Mouse (Mus musculus) heart, embryonic 11.5 days (tissue): ENCODE data around the gene Ndufb7. TPM values are rescaled to one million over a fixed set of nuclear protein-coding genes. Genes with fewer than 3 reads are reported as not detected.
"Not testable (repeated sequence)": the region's sequence is repeated elsewhere in the genome, so short reads cannot be mapped to it uniquely, and the experiment has no call there.

Experiments used
- ATAC-seq: fragments of 200-750 bp; cut with Nextera tagmentation; replicated peaks from 2 replicates; pipeline ENCODE4 v1.8.0; 2017; ENCODE audit warnings: moderate library complexity; ENCODE audit not compliant: insufficient number of reproducible peaks, low FRiP score, low TSS enrichment
- H3K27ac ChIP-seq: fragments of 300-500 bp; sonication (generic); 2 replicates; pipeline ENCODE4 v1.5.1; 2014; ENCODE audit warnings: mild to moderate bottlenecking, low read depth, low read length
- H3K27me3 ChIP-seq: fragments of 300-500 bp; sonication (generic); 2 replicates; pipeline ENCODE4 v1.6.1; 2014; ENCODE audit warnings: mild to moderate bottlenecking, low read length, mixed read lengths; ENCODE audit not compliant: control insufficient read depth, insufficient read depth
- H3K36me3 ChIP-seq: fragments of 300-500 bp; sonication (generic); 2 replicates; pipeline ENCODE4 v1.6.1; 2014; ENCODE audit warnings: mild to moderate bottlenecking, low read length, moderate library complexity, mixed read lengths; ENCODE audit not compliant: control insufficient read depth, insufficient read depth
- H3K4me1 ChIP-seq: fragments of 300-500 bp; sonication (generic); 2 replicates; pipeline ENCODE4 v1.6.1; 2014; ENCODE audit warnings: low read length; ENCODE audit not compliant: control insufficient read depth, insufficient read depth
- H3K4me2 ChIP-seq: fragments of 300-500 bp; sonication (generic); 2 replicates; pipeline ENCODE4 v1.6.1; 2014; ENCODE audit warnings: mild to moderate bottlenecking, moderate library complexity
- H3K4me3 ChIP-seq: fragments of 300-500 bp; sonication (generic); 2 replicates; pipeline ENCODE4 v1.5.1; 2014; ENCODE audit warnings: low read depth, low read length
- H3K9ac ChIP-seq: fragments of 300-500 bp; sonication (generic); 2 replicates; pipeline ENCODE4 v1.6.1; 2014; ENCODE audit warnings: mild to moderate bottlenecking, low read depth, low read length, moderate library complexity
- H3K9me3 ChIP-seq: fragments of 300-500 bp; sonication (generic); replicated peaks from 2 replicates; pipeline ENCODE4 v1.6.1; 2016; ENCODE audit warnings: low read length; ENCODE audit not compliant: control insufficient read depth
- WGBS: fragments of 180-500 bp; shearing (Covaris S2); extraction: QIAGEN DNeasy Blood & Tissue Kit; methylation state at CpG from one replicate; pipeline ENCODE4 v1.1.7; 2014; ENCODE audit not compliant: insufficient replicate concordance; 5-methylcytosine and 5-hydroxymethylcytosine counted together
- polyA plus RNA-seq: library from polyadenylated mRNA; unstranded; fragments of >200 nt; fragmentation: Nextera tagmentation; extraction: Ambion mirVana; gene quantifications from 2 replicates; pipeline ENCODE4 v1.2.1, GENCODE M21; 2014

The Ndufb7 gene
- polyA plus RNA-seq, 1 experiment from 2014 or later = 556 TPM

- ATAC-seq = 0 out of 2 replicates have a peak, but pooled peaks have one; percentile 6
- WGBS = 69% methylated on average over 9 of the region's 9 CpGs
- no peak overlapping the region for H3K9ac ChIP-seq
- peak overlapping the region; percentile 93 for H3K4me2 ChIP-seq
- H3K4me3 ChIP-seq = no peak overlapping the region
- peaks cover 12% of the 10 kb centered on the region for H3K4me1 ChIP-seq
- no peak overlapping the region for H3K27ac ChIP-seq
- 0 out of 2 replicates have a peak, but pooled peaks cover 3% of the 10 kb centered on the region for H3K36me3 ChIP-seq
- H3K9me3 ChIP-seq = no peaks in the 10 kb centered on the region
- no peaks in the 10 kb centered on the region for H3K27me3 ChIP-seq
Measured at GRCm38 (mm10) chr8:83565731-83566375, 618 bp upstream of the Ndufb7 start.

- no peak for ATAC-seq
- Histone ChIP-seq H3K27me3 (no peaks in the 10 kb centered on the region), H3K4me3 (peak overlapping the region; percentile 82), H3K27ac (no peak overlapping the region), H3K9ac (peak overlapping the region; percentile 84), H3K9me3 (no peaks in the 10 kb centered on the region), H3K4me2 (peak overlapping the region; percentile 93), H3K36me3 (peaks cover 15% of the 10 kb centered on the region), H3K4me1 (peaks cover 12% of the 10 kb centered on the region)
- WGBS = 52% methylated on average over 3 of the region's 3 CpGs
Measured at GRCm38 (mm10) chr8:83567668-83568067, 1.2 kb downstream of the Ndufb7 start.

GRCm38 (mm10) chr8:83568128-83568527, 1.7 kb downstream of the Ndufb7 start:
- ATAC-seq = no peak
- peaks cover 16% of the 10 kb centered on the region for H3K36me3 ChIP-seq
- H3K27ac ChIP-seq = no peak overlapping the region
- H3K27me3 ChIP-seq = no peaks in the 10 kb centered on the region
- 72% methylated on average over 5 of the region's 5 CpGs for WGBS
- H3K4me2 ChIP-seq = no peak overlapping the region; the same call in 1 of the 2 replicates
- H3K4me1 ChIP-seq = peaks cover 13% of the 10 kb centered on the region
- no peak overlapping the region for H3K9ac ChIP-seq
- no peaks in the 10 kb centered on the region for H3K9me3 ChIP-seq
- no peak overlapping the region for H3K4me3 ChIP-seq

GRCm38 (mm10) chr8:83568755-83569154, 2.3 kb downstream of the Ndufb7 start:
- H3K27me3 ChIP-seq = no peaks in the 10 kb centered on the region
- no peaks in the 10 kb centered on the region for H3K9me3 ChIP-seq
- peaks cover 17% of the 10 kb centered on the region for H3K36me3 ChIP-seq
- 74% methylated on average over 5 of the region's 5 CpGs for WGBS
- no peak overlapping the region for H3K9ac ChIP-seq
- no peak overlapping the region for H3K27ac ChIP-seq
- H3K4me1 ChIP-seq = peaks cover 19% of the 10 kb centered on the region
- ATAC-seq = no peak
- no peak overlapping the region for H3K4me3 ChIP-seq
- no peak overlapping the region; the same call in 1 of the 2 replicates for H3K4me2 ChIP-seq

- H3K4me2 ChIP-seq = no peak overlapping the region
- peaks cover 23% of the 10 kb centered on the region for H3K4me1 ChIP-seq
- H3K36me3 ChIP-seq = peaks cover 17% of the 10 kb centered on the region
- H3K9me3 ChIP-seq = no peaks in the 10 kb centered on the region
- H3K27me3 ChIP-seq = no peaks in the 10 kb centered on the region
- ATAC-seq = no peak
- H3K4me3 ChIP-seq = no peak overlapping the region
- H3K9ac ChIP-seq = no peak overlapping the region
- no peak overlapping the region for H3K27ac ChIP-seq
- 74% methylated on average over 4 of the region's 4 CpGs for WGBS
Measured at GRCm38 (mm10) chr8:83569165-83569564, 2.7 kb downstream of the Ndufb7 start.

GRCm38 (mm10) chr8:83570272-83571000, 4.0 kb downstream of the Ndufb7 start:
- no peak overlapping the region for H3K4me3 ChIP-seq
- H3K9me3 ChIP-seq = no peaks in the 10 kb centered on the region
- no peak overlapping the region for H3K9ac ChIP-seq
- no peak overlapping the region for H3K27ac ChIP-seq
- H3K4me1 ChIP-seq = peaks cover 36% of the 10 kb centered on the region
- H3K4me2 ChIP-seq = no peak overlapping the region
- no peaks in the 10 kb centered on the region for H3K27me3 ChIP-seq
- peaks cover 17% of the 10 kb centered on the region for H3K36me3 ChIP-seq
- 86% methylated on average over 12 of the region's 15 CpGs for whole genome bisulfite sequencing
- no peak for ATAC-seq

GRCm38 (mm10) chr8:83571001-83571340, 4.5 kb downstream of the Ndufb7 start:
- H3K4me3 ChIP-seq, H3K4me2 ChIP-seq, H3K27ac ChIP-seq, H3K9me3 ChIP-seq, ATAC-seq, H3K27me3 ChIP-seq, H3K9ac ChIP-seq: not testable (repeated sequence)
- H3K36me3 ChIP-seq = peaks cover 17% of the 10 kb centered on the region
- 87% methylated on average over 2 of the region's 7 CpGs for WGBS
- peaks cover 41% of the 10 kb centered on the region for H3K4me1 ChIP-seq

- Histone ChIP-seq H3K9me3 (no peaks in the 10 kb centered on the region), H3K27ac (no peak overlapping the region), H3K9ac (no peak overlapping the region), H3K4me2 (no peak overlapping the region), H3K4me3 (no peak overlapping the region), H3K4me1 (peaks cover 49% of the 10 kb centered on the region), H3K27me3 (no peaks in the 10 kb centered on the region), H3K36me3 (peaks cover 17% of the 10 kb centered on the region)
- 91% methylated on average over 10 of the region's 10 CpGs for WGBS
- no peak for ATAC-seq
Measured at GRCm38 (mm10) chr8:83571791-83572190, 5.3 kb downstream of the Ndufb7 start.
